Mouse (Mus musculus): ENCODE measurements at regions not wholly inside any gene's neighbourhood (a gene's known extent, or its start where the extent isn't known, plus 50 kb on each side); places are given as distances from the start of the nearest gene placed in this dataset.

DNA sequence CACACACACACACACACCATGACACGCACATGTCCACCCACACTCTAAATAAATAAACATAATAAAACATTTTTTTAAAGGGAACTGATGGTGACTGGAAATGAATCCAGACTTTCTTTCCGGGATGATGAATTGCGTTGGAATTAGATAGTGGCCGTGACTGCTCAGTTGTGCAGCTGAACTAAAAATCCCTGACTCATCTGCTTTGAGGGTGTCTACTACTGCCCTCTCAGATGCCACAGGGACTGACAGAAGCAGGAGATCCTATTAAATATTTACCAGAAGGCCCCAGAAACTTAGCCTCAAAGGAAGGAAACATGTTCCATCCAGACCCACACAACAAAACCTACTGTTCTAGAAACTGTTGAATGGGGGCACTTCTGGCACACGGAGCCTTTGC, 65.7 kb downstream of the Polr2m start:
- Histone ChIP-seq H3K4me2 (no peak overlapping the region), H3K9ac (ENCODE audit: low read length) (no peak overlapping the region), H3K9me3 (ENCODE audit: control insufficient read depth, low read length) (no peaks in the 10 kb centered on the region), H3K27ac (ENCODE audit: low read depth, low read length) (no peak overlapping the region), H3K27me3 (ENCODE audit: control insufficient read depth, insufficient read depth, low read length) (no peaks in the 10 kb centered on the region), H3K4me1 (ENCODE audit: control insufficient read depth, insufficient read depth, low read length) (no peaks in the 10 kb centered on the region), H3K4me3 (ENCODE audit: low read depth, low read length) (no peak overlapping the region), H3K36me3 (ENCODE audit: control insufficient read depth, insufficient read depth, low read length) (no peaks in the 10 kb centered on the region)
- ATAC-seq (ENCODE audit: low FRiP score) (no peak), DNase-seq (ENCODE audit: low spot score, missing footprints) (no peak)
- 85% methylated on average over 5 of the region's 5 CpGs for WGBS

GRCm38 (mm10) chr9:71418531-71418930, 67.2 kb downstream of the Polr2m start:
- Histone ChIP-seq H3K4me1 (ENCODE audit: control insufficient read depth, insufficient read depth, low read length) (no peaks in the 10 kb centered on the region), H3K36me3 (ENCODE audit: control insufficient read depth, insufficient read depth, low read length) (no peaks in the 10 kb centered on the region), H3K4me2 (no peak overlapping the region), H3K4me3 (ENCODE audit: low read depth, low read length) (no peak overlapping the region), H3K9me3 (ENCODE audit: control insufficient read depth, low read length) (no peaks in the 10 kb centered on the region), H3K9ac (ENCODE audit: low read length) (no peak overlapping the region), H3K27me3 (ENCODE audit: control insufficient read depth, insufficient read depth, low read length) (no peaks in the 10 kb centered on the region), H3K27ac (ENCODE audit: low read depth, low read length) (no peak overlapping the region)
- 87% methylated on average over 4 of the region's 4 CpGs for WGBS
- DNase-seq (ENCODE audit: low spot score, missing footprints) (no peak), ATAC-seq (ENCODE audit: low FRiP score) (no peak)

- Histone ChIP-seq H3K9me3 (ENCODE audit: control insufficient read depth, low read length) (no peaks in the 10 kb centered on the region), H3K27ac (ENCODE audit: low read depth, low read length) (no peak overlapping the region), H3K4me3 (ENCODE audit: low read depth, low read length) (no peak overlapping the region), H3K36me3 (ENCODE audit: control insufficient read depth, insufficient read depth, low read length) (no peaks in the 10 kb centered on the region), H3K9ac (ENCODE audit: low read length) (no peak overlapping the region), H3K4me1 (ENCODE audit: control insufficient read depth, insufficient read depth, low read length) (no peaks in the 10 kb centered on the region), H3K27me3 (ENCODE audit: control insufficient read depth, insufficient read depth, low read length) (no peaks in the 10 kb centered on the region), H3K4me2 (no peak overlapping the region)
- ATAC-seq (ENCODE audit: low FRiP score): no peak
- no peak for DNase-seq (ENCODE audit: low spot score, missing footprints)
- 86% methylated on average over 4 of the region's 4 CpGs for WGBS
Measured at GRCm38 (mm10) chr9:71417248-71417647, 68.5 kb downstream of the Polr2m start.

- Histone ChIP-seq H3K27ac (ENCODE audit: low read depth, low read length) (no peak overlapping the region), H3K4me3 (ENCODE audit: low read depth, low read length) (no peak overlapping the region), H3K27me3 (ENCODE audit: control insufficient read depth, insufficient read depth, low read length) (no peaks in the 10 kb centered on the region), H3K9me3 (ENCODE audit: control insufficient read depth, low read length) (peaks cover 5% of the 10 kb centered on the region), H3K9ac (ENCODE audit: low read length) (no peak overlapping the region), H3K4me1 (ENCODE audit: control insufficient read depth, insufficient read depth, low read length) (no peaks in the 10 kb centered on the region), H3K4me2 (no peak overlapping the region), H3K36me3 (ENCODE audit: control insufficient read depth, insufficient read depth, low read length) (no peaks in the 10 kb centered on the region)
- ATAC-seq (ENCODE audit: low FRiP score): no peak
- WGBS: 85% methylated on average over 1 of the region's 1 CpGs
- DNase-seq (ENCODE audit: low spot score, missing footprints): no peak
Measured at GRCm38 (mm10) chr9:71411171-71411570, 74.6 kb downstream of the Polr2m start.

GRCm38 (mm10) chr9:71409925-71410324, 75.8 kb downstream of the Polr2m start:
- Histone ChIP-seq H3K36me3 (ENCODE audit: control insufficient read depth, insufficient read depth, low read length) (no peaks in the 10 kb centered on the region), H3K9me3 (ENCODE audit: control insufficient read depth, low read length) (peaks cover 5% of the 10 kb centered on the region), H3K4me2 (no peak overlapping the region), H3K27ac (ENCODE audit: low read depth, low read length) (no peak overlapping the region), H3K4me1 (ENCODE audit: control insufficient read depth, insufficient read depth, low read length) (no peaks in the 10 kb centered on the region), H3K27me3 (ENCODE audit: control insufficient read depth, insufficient read depth, low read length) (no peaks in the 10 kb centered on the region), H3K9ac (ENCODE audit: low read length) (no peak overlapping the region), H3K4me3 (ENCODE audit: low read depth, low read length) (no peak overlapping the region)
- 81% methylated on average over 1 of the region's 1 CpGs for WGBS
- no peak for DNase-seq (ENCODE audit: low spot score, missing footprints)
- no peak for ATAC-seq (ENCODE audit: low FRiP score)

DNA sequence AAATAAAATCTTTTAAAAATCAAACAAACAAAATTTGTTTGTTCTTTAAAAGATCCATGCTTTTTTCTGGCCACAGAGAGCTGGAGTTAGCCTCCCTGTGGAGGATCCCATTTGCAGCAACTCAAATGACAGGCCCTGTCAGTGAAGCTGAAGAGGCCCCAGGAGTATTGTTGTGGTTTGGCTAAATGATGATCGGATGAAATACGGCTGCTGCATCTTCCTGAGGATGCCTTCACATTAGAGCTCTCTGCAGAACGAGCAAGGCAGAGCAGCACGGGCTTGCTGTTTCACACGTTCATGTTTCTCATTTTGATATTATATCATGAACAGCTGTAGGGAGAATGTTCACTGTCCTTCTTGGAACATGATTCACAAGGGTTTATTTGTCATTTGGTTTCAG, 76.8 kb downstream of the Polr2m start:
- 84% methylated on average over 5 of the region's 5 CpGs for WGBS
- ATAC-seq (ENCODE audit: low FRiP score) (no peak), DNase-seq (ENCODE audit: low spot score, missing footprints) (no peak)
- Histone ChIP-seq H3K9me3 (ENCODE audit: control insufficient read depth, low read length) (peaks cover 5% of the 10 kb centered on the region), H3K4me1 (ENCODE audit: control insufficient read depth, insufficient read depth, low read length) (no peaks in the 10 kb centered on the region), H3K9ac (ENCODE audit: low read length) (no peak overlapping the region), H3K4me2 (no peak overlapping the region), H3K27ac (ENCODE audit: low read depth, low read length) (no peak overlapping the region), H3K36me3 (ENCODE audit: control insufficient read depth, insufficient read depth, low read length) (no peaks in the 10 kb centered on the region), H3K27me3 (ENCODE audit: control insufficient read depth, insufficient read depth, low read length) (no peaks in the 10 kb centered on the region), H3K4me3 (ENCODE audit: low read depth, low read length) (no peak overlapping the region)

GRCm38 (mm10) chr9:71404396-71405135, 81.2 kb downstream of the Polr2m start:
- Histone ChIP-seq H3K27ac (ENCODE audit: low read depth, low read length) (no peak overlapping the region), H3K27me3 (ENCODE audit: control insufficient read depth, insufficient read depth, low read length) (no peaks in the 10 kb centered on the region), H3K4me2 (no peak overlapping the region), H3K4me3 (ENCODE audit: low read depth, low read length) (no peak overlapping the region), H3K36me3 (ENCODE audit: control insufficient read depth, insufficient read depth, low read length) (no peaks in the 10 kb centered on the region), H3K4me1 (ENCODE audit: control insufficient read depth, insufficient read depth, low read length) (0 out of 2 replicates have a peak, but pooled peaks cover 3% of the 10 kb centered on the region), H3K9ac (ENCODE audit: low read length) (no peak overlapping the region), H3K9me3 (ENCODE audit: control insufficient read depth, low read length) (no peaks in the 10 kb centered on the region)
- WGBS: 78% methylated on average over 8 of the region's 8 CpGs
- no peak for ATAC-seq (ENCODE audit: low FRiP score)
- DNase-seq (ENCODE audit: low spot score, missing footprints): no peak

DNA sequence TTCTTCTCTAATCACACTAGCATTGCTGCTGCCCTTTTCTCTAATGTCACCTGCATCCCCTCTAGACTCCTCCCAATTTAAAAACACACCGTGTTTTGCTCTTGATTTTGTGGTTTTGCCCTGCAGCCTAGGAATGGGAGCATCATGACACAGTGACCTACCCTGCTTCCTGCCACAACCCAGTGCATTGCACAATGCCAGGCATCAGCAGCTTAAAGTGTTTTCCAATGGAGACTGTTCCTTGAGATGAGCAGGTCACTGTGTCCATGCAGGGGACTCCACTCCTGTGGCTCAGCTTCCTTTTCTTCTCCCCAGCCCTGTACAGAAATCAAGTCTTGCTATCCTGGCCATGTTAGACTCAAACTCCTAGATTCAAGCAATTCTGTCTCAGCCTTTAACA, 84.1 kb downstream of the Polr2m start:
- no peak overlapping the region for H3K9ac ChIP-seq (ENCODE audit: low read length)

GRCm38 (mm10) chr9:71399346-71399745, 86.4 kb downstream of the Polr2m start:
- no peak overlapping the region for H3K9ac ChIP-seq (ENCODE audit: low read length)
- H3K9me3 ChIP-seq (ENCODE audit: control insufficient read depth, low read length): no peaks in the 10 kb centered on the region
- ATAC-seq (ENCODE audit: low FRiP score): no peak
- H3K4me1 ChIP-seq (ENCODE audit: control insufficient read depth, insufficient read depth, low read length): 0 out of 2 replicates have a peak, but pooled peaks cover 5% of the 10 kb centered on the region
- DNase-seq (ENCODE audit: low spot score, missing footprints): no peak
- no peaks in the 10 kb centered on the region for H3K27me3 ChIP-seq (ENCODE audit: control insufficient read depth, insufficient read depth, low read length)
- H3K4me2 ChIP-seq: no peak overlapping the region
- H3K4me3 ChIP-seq (ENCODE audit: low read depth, low read length): no peak overlapping the region
- H3K27ac ChIP-seq (ENCODE audit: low read depth, low read length): no peak overlapping the region
- H3K36me3 ChIP-seq (ENCODE audit: control insufficient read depth, insufficient read depth, low read length): no peaks in the 10 kb centered on the region
- WGBS: 31% methylated on average over 1 of the region's 1 CpGs

More for the DNA sequence above, 84.1 kb downstream of the Polr2m start:
- Histone ChIP-seq H3K9me3 (ENCODE audit: control insufficient read depth, low read length) (no peaks in the 10 kb centered on the region), H3K4me3 (ENCODE audit: low read depth, low read length) (no peak overlapping the region), H3K27ac (ENCODE audit: low read depth, low read length) (no peak overlapping the region), H3K4me2 (no peak overlapping the region), H3K36me3 (ENCODE audit: control insufficient read depth, insufficient read depth, low read length) (no peaks in the 10 kb centered on the region), H3K27me3 (ENCODE audit: control insufficient read depth, insufficient read depth, low read length) (no peaks in the 10 kb centered on the region), H3K4me1 (ENCODE audit: control insufficient read depth, insufficient read depth, low read length) (0 out of 2 replicates have a peak, but pooled peaks cover 5% of the 10 kb centered on the region)
- WGBS: 52% methylated on average over 1 of the region's 1 CpGs
- DNase-seq (ENCODE audit: low spot score, missing footprints) (no peak), ATAC-seq (ENCODE audit: low FRiP score) (no peak)
